Mouse (Mus musculus) kidney, adult 2 months (tissue): Measurements from ENCODE around the gene Acly. TPM values are rescaled to one million over a fixed set of nuclear protein-coding genes. Genes with fewer than 3 reads are reported as not detected.

ENCODE experiments used
- DNase-seq: peaks from one replicate; pipeline ENCODE4 v3.0.0; 2021
- H3K27ac ChIP-seq: fragments of 200-500 bp; 2 replicates; pipeline ENCODE4 v1.5.1; 2012; ENCODE audit warnings: low read depth, low read length, control low read depth, inconsistent platforms; ENCODE audit not compliant: insufficient read depth
- H3K27me3 ChIP-seq: fragments of 200-500 bp; replicated peaks from 2 replicates; pipeline ENCODE4 v1.6.1; 2012; ENCODE audit warnings: mild to moderate bottlenecking, moderate library complexity, low read length, inconsistent platforms; ENCODE audit not compliant: control insufficient read depth, insufficient read depth
- H3K36me3 ChIP-seq: fragments of 200-500 bp; 2 replicates; pipeline ENCODE4 v1.6.1; 2012; ENCODE audit warnings: mild to moderate bottlenecking, moderate library complexity, low read length, inconsistent platforms; ENCODE audit not compliant: control insufficient read depth, insufficient read depth
- H3K4me1 ChIP-seq: fragments of 200-500 bp; 2 replicates; pipeline ENCODE4 v1.6.1; 2011; ENCODE audit warnings: low read length; ENCODE audit not compliant: control insufficient read depth, insufficient read depth
- H3K4me3 ChIP-seq: fragments of 200-500 bp; 2 replicates; pipeline ENCODE4 v1.5.1; 2011; ENCODE audit warnings: mild to moderate bottlenecking, low read depth, low read length, control low read depth; ENCODE audit not compliant: insufficient read depth
- CTCF ChIP-seq: fragments of 200-500 bp; conservative IDR thresholded peaks from 2 replicates; pipeline ENCODE4 v1.5.1; 2011; ENCODE audit warnings: low read depth, mild to moderate bottlenecking, control low read depth, low read length, moderate library complexity, mixed read lengths; ENCODE audit not compliant: insufficient read depth, insufficient read length
- POLR2A ChIP-seq: fragments of 200-500 bp; IDR thresholded peaks from one replicate; pipeline ENCODE4 v1.6.1; 2011; ENCODE audit warnings: low read depth, low read length, control low read depth
- WGBS: fragments of 180-500 bp; shearing (Covaris S2); methylation state at CpG from one replicate; pipeline ENCODE4 v1.1.7; 2018; 5-methylcytosine and 5-hydroxymethylcytosine counted together
- polyA plus RNA-seq: library from polyadenylated mRNA; depleted of rRNA; stranded (reverse); fragments of >200 nt; gene quantifications from 2 replicates; pipeline ENCODE4 v1.2.3, GENCODE M21; 2012

The Acly gene
- polyA plus RNA-seq, 1 experiment, result 181 TPM

DNA sequence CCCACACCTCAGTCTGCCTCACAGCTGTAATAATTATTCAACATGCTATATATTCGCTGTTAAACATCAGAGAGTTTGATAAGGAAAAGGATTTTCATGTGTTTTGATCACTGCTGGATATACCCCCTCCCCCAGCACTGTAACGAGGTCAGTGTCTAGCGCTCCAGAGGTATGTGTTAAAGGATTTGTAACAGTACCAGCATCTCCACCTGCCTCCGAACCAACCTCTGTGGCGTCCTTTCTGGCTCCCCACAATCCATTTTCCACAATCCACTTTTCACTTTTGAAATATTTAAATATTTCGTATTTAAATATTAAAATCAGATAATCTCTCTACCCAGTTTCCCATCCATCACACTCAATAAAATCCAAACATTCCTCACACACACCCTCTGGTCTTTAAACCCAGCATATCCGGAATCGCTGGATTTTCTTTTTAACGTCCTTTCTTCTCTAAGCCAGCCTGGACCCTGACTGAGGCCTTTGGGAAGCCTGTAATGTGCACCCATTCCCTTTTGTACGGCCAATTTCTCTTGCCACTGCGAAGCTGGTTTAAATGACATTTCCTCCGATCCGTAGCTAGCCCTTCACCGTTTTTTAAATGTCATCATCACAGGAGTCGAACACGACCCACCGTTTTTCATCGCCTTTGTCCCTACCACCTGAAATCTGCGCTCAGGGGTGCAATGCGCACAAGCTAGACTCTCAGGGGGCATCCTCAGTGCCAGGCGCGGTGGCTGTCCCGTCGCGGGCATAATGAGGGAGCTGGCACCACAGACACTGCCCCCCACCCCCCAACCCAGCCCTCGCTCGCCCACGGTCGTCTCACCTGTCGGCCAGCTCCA is 56.2 kb downstream of the Acly start:
- 5% methylated on average over 30 of the region's 30 CpGs for WGBS
- TF ChIP-seq CTCF, result no peak
- TF ChIP-seq POLR2A, result no peak
- Histone ChIP-seq H3K27ac (no peak overlapping the region), H3K27me3 (no peaks in the 10 kb centered on the region), H3K36me3 (no peaks in the 10 kb centered on the region; the same call in 1 of the 2 replicates), H3K4me3 (peak overlapping the region; percentile 98), H3K4me1 (peaks cover 12% of the 10 kb centered on the region; the same call in 1 of the 2 replicates)
- DNase-seq, result no peak

GRCm38 (mm10) chr11:100465833-100466232 is 62.0 kb downstream of the Acly start:
- H3K36me3 ChIP-seq, result no peaks in the 10 kb centered on the region; the same call in 1 of the 2 replicates
- no peak for TF ChIP-seq CTCF
- no peak for TF ChIP-seq POLR2A
- H3K4me1 ChIP-seq, result peaks cover 4% of the 10 kb centered on the region; the same call in 1 of the 2 replicates
- H3K27ac ChIP-seq, result no peak overlapping the region
- DNase-seq, result no peak
- no peak overlapping the region for H3K4me3 ChIP-seq
- 86% methylated on average over 1 of the region's 1 CpGs for WGBS
- H3K27me3 ChIP-seq, result no peaks in the 10 kb centered on the region

DNA sequence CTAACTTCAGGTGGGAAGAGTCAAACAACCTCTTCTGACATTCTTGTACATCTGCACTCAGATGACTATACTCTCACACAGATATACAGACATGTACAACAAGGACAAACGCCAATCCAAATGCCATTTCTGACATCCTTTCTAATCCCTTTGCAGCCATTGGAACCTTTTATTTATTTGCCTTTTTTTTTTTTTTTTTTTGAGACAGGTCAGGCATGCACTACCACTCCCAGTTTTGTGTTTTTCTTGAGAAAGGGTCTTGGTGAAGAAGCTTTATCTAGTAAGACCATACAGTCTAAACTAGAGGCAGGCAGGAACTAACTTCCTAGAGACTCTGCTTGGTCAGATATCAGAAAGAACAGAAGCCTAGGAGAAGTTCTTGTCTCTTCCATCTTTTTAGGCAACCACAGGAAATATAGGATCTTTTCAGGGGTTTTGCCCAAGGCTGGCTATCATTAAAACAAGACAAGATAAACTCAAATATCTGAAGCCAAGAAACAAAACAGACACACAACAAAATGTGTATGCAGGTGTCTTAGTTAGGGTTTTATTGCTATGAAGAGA is 62.5 kb downstream of the Acly start:
- Histone ChIP-seq H3K4me1 (no peaks in the 10 kb centered on the region), H3K36me3 (no peaks in the 10 kb centered on the region; the same call in 1 of the 2 replicates), H3K27ac (no peak overlapping the region), H3K4me3 (no peak overlapping the region), H3K27me3 (no peaks in the 10 kb centered on the region)
- no peak for DNase-seq
- 94% methylated on average over 1 of the region's 1 CpGs for WGBS
- TF ChIP-seq CTCF (no peak), POLR2A (no peak)

DNA sequence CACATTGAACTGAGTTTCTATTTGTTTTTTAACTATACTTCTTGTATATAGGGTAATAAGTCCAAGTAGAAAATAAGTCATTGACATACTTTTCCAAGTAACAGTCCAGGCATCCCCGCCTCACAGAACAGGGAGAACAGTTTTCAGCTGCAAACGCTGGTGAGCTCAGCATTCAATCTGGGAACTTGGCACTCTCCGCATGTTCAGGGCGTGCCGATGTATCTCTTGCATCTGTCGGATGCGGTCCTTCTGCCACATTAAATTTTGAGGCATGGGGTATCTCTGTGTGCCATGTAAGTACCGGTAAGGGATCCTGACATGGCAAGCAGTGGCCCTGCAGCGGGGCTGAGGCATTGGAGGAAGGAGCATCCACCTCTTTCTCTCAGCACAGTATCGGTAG is 65.1 kb downstream of the Acly start:
- TF ChIP-seq POLR2A, result no peak
- no peak for TF ChIP-seq CTCF
- H3K4me3 ChIP-seq, result no peak overlapping the region
- H3K4me1 ChIP-seq, result no peaks in the 10 kb centered on the region
- DNase-seq, result no peak
- H3K36me3 ChIP-seq, result no peaks in the 10 kb centered on the region; the same call in 1 of the 2 replicates
- no peaks in the 10 kb centered on the region for H3K27me3 ChIP-seq
- no peak overlapping the region for H3K27ac ChIP-seq
- 94% methylated on average over 10 of the region's 10 CpGs for WGBS

DNA sequence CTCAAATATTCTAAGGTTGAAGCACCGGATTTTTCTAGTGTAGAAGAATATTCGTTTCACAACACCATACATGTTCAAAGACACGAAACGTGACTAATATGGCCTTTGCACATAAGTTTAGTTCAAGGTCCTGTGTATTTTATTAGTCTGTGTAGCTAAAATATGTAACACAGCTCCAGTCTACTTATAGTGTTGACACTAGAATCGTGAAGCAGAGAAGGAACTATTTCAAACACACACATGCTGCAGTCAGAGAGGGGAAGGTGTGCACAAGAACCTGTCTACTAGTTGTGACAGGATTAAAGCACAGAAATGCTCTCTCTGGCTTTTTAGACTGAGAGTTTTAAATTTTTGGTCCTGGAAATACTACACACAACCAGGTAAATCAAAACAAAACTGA is 70.1 kb downstream of the Acly start:
- Histone ChIP-seq H3K27me3 (no peaks in the 10 kb centered on the region), H3K27ac (no peak overlapping the region), H3K4me3 (no peak overlapping the region), H3K36me3 (no peaks in the 10 kb centered on the region; the same call in 1 of the 2 replicates), H3K4me1 (no peaks in the 10 kb centered on the region)
- TF ChIP-seq CTCF (no peak), POLR2A (no peak)
- WGBS, result 75% methylated on average over 5 of the region's 5 CpGs
- no peak for DNase-seq

DNA sequence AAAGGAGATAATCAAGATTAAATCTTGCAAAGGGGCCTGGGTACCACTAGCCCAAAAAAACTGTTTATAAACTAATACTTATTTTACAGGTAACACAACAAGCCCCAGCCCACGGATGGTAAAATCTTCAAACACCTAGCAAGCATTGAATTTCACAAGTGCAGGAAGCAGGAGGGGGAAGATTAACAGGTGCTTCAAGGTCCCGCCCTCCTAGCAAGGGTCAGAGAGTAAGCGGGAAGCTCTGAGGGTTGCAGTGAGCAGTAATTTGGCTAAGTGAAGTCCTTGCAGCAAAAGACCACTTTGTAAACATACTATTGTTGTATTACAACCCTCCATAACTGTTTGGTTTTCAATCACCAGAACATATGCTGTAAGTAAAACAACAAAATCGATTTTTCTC is 70.6 kb downstream of the Acly start:
- Histone ChIP-seq H3K4me1 (no peaks in the 10 kb centered on the region), H3K27ac (no peak overlapping the region), H3K27me3 (no peaks in the 10 kb centered on the region), H3K36me3 (no peaks in the 10 kb centered on the region), H3K4me3 (no peak overlapping the region)
- DNase-seq, result no peak
- 64% methylated on average over 4 of the region's 4 CpGs for WGBS
- TF ChIP-seq CTCF (no peak), POLR2A (no peak)

DNA sequence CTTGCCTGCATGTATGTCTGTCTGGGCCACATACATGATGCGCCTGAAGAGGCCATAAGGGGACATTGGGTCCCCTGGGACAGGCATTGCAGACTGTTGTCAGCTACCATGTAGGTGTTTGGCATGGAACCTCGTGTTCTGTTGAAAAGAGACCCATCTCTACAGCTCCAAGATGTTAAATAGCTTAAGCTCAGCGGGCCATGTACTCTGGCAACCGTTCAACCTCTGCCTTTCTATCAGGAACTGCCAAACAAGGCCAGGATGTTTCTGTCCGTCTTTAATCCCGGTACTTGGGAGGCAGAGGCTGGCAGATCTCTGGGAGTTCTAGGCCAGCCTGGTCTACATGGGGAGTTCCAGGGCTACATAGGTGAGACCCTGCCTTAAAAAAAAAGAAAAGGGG is 85.2 kb downstream of the Acly start:
- Histone ChIP-seq H3K27me3 (no peaks in the 10 kb centered on the region), H3K4me3 (no peak overlapping the region), H3K4me1 (0 out of 2 replicates have a peak, but pooled peaks cover 2% of the 10 kb centered on the region), H3K27ac (no peak overlapping the region), H3K36me3 (no peaks in the 10 kb centered on the region)
- DNase-seq, result peak; percentile 62
- TF ChIP-seq CTCF (no peak), POLR2A (no peak)
- WGBS, result 41% methylated on average over 6 of the region's 6 CpGs
